Mouse (Mus musculus) right cerebral cortex, adult 18-20 months (tissue): ENCODE data around the gene Pth2.
A peak's percentile ranks its signal among the peaks of the same experiment; 100 is the strongest.
"Not testable (repeated sequence)": the region's sequence is repeated elsewhere in the genome, so short reads cannot be mapped to it uniquely, and the experiment has no call there.

Experiments used
- DNase-seq: peaks from one replicate; pipeline ENCODE4 v3.0.0; 2022; ENCODE audit warnings: mixed read lengths

The Pth2 gene

DNA sequence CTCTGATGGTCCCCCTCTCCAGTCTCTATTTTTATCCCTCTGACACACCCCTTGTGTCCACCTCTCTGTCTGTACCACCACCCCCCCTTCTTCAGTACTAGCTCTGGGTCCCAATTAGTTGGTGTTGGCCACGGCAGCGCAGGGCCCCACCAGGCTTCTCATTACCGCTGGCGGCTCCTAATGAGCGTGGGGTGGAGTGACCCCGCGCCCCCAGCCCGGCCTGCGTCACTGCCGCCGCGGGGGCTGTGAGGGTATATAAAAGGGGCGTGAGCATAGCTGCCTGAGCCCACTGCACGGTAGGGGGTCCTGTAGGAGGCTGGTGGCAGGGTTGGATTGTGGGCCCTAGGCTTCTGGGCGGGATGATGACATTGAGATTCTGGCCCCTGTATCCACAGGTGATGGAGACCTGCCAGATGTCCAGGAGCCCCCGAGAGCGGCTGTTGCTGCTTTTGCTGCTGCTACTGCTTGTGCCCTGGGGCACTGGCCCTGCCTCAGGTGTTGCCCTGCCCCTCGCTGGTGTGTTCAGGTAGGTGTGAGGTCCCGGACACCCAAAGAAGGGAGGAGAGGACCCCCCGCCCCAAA is at the start of gene Pth2:
Gene Pth2, plus strand, starts transcription at position 100 of the 582 bp plus-strand sequence.
- DNase-seq = no peak

DNA sequence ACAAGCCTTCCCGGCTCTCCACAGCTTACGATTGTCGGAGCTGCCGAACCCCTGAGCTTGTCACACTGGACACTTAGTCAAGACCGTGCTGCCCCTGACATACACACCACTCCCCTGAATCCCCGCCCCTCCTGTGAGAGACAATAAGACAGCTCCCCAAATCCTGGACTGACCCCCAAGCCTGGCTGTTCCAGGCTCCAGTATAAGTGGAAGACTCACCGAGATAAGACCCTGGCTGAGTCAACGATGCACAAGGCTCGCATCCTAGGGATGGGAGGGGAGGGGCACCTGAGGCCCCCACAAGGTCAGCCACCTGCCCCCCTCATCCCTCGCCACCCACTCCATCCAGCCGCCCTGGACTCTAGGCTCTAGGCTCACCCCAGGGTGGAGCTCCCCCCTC is 48.9 kb upstream of the Pth2 start:
- no peak for DNase-seq

DNA sequence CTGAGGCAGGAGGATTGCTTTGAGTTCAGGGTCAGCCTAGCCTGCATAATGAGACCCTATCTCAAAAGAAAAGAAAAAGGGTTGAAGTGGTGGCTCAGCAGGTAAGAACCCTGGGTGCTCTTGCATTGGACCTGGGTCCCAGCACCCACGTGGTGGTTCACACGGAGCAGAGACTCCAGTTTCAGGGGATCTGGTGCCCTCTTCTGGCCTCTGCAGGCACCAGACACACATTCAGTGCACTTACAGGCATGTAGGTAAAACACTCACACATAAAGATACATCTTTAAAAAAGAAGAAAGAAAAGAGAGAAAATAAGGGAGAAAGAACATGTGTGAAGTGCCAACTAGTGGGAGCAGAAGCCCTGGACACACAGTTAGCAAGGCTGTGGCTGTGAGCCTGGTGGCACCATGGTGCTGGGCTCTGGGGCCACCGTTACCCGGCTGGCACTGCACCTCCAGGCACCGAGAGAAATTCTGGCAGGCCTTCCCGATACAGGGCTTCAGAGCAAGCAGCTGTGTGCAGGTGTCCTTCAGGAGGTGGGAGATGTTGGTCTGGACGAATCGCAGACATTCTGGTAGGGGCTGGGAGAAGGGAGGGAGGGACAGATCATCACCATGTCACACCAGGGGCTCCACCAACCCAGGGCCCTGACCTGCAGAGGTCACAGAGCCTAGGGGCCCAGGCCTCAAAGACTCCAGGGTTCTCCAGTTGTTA is 47.2 kb upstream of the Pth2 start:
- no peak for DNase-seq

DNA sequence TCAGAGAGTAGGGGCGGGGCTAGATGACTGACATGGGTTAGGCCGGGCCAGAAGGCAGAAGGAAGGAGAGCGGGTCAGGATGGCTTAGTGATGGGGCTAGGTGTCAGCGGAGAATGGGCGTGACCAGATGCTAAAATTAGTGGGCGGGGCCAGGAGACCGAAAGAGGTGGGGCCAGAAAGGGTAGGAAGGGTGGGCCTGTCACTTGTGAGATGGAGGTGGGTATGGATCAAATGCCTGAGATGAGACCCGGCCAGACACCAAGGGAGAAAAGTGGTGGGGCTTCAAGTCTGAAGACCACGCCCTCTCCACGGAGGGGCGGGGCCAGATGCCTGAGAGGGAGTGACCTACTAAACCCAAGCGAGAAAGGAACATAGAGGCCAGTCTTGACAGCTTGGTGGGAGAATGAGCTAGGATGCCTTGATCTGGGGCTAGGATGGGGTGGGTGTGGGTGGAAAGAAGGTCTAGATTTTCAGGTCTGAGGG is 46.2 kb upstream of the Pth2 start:
- DNase-seq = no peak

DNA sequence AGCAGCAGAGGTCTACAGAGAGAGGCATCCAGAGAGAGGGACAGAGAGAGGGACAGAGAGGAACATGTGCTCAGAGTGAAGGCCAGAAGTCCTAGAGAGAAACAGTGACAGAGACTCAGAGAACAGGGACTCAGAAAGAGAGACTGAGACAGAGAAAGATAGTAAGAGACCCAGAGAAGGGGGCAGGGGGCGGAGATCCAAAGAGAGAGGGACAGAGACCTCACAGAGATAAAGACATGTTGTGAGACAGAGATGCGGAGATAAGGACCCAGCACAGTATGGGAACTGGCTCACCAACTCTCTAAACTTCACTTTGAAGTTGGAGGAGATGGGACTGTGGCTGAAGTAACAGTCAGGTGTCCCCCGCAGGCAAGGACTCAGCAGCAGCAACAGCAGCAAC is 45.4 kb upstream of the Pth2 start:
- DNase-seq = no peak

DNA sequence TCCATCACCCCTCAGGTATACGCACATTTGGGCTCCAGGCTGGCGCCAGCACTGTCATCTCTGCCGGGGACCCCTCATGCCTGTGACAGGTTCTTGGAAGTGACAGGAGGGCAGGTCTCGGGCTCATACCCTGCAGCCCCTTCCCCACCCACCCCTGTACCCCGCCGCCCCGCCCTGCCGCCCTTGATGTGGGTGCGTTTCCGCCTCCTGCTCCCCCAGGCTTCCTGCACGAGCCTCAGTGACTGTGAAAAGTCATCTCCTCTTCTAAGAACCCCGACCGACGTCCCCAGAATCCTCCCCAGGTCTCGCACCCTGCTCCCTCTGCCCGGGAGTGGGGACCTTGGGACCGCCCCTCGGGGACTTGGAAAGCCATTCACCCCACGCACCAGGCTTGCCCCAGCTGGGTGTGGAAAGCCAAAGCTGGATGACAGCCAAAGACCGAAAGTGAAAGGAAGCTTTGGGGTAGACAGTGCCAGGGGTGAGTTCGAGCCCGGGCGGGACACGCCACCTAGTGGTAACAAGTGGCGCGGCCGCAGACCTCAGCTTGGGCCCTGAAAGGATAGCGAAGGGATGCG is 44.7 kb upstream of the Pth2 start, which contains the start of the genes Gm45713 and Flt3l:
Gene Gm45713, minus strand, starts transcription at position 239 of the 575 bp plus-strand sequence.
Gene Flt3l, minus strand, starts transcription at position 440 of the 575 bp plus-strand sequence.
- DNase-seq = peak; percentile 89

DNA sequence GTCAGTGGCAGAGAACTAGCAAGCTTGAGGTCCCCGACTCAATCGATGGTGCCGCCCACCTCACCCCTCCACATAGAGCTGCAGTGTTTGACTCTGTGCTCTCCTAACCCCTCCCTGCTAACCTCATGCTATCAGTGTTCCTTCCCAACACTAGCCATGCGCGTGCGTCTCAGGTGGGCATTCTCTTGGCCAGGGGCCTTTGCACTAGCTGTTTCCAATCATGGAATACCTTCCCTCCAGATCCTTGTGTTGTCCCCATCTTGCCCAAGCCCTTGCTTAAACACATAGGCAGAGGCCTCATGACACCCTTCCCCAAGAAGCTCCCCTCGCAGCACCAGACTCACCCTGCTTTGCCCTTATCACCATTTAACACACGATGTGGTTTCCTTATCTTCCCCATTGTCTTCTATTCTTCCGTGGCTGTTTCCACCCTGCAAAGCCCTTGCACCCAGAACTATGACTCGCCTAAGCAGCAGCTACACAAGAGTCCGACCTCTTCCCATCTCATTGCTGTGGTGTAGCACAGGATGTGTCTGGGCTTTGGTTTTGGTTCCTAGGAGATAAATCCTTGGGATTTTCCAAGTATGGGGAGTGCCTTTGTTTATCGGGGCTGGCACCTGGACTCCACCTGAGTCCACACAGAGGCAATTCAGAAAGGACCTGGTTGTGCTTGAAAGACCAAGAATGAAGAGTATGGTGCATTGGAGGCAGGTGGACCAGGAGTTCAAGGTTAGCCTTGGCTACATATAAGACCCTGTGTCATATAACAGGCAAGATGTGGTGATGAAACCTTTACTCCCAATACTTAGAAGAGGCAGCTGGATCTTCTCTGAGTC is 43.4 kb upstream of the Pth2 start:
- DNase-seq = no peak

DNA sequence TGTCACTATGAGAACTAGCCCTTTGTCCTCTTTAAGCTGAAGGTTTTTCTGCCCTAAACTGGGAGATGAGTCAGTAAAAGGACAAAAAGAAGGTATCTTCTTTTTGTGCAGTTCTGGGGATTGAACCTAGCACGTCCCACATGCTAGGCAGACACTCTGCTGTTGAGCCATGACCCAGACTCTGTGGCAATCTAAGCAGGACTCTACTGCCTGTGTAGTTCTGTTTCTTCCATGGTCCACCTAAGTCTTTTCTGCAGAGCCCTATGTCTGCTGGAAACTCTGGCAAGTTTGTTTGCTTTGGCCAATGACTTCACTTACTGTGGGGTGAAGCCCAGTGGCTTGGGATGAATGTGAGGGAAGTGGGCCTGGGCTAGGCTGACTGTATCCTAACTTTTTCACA is 42.4 kb upstream of the Pth2 start:
- DNase-seq = no peak

DNA sequence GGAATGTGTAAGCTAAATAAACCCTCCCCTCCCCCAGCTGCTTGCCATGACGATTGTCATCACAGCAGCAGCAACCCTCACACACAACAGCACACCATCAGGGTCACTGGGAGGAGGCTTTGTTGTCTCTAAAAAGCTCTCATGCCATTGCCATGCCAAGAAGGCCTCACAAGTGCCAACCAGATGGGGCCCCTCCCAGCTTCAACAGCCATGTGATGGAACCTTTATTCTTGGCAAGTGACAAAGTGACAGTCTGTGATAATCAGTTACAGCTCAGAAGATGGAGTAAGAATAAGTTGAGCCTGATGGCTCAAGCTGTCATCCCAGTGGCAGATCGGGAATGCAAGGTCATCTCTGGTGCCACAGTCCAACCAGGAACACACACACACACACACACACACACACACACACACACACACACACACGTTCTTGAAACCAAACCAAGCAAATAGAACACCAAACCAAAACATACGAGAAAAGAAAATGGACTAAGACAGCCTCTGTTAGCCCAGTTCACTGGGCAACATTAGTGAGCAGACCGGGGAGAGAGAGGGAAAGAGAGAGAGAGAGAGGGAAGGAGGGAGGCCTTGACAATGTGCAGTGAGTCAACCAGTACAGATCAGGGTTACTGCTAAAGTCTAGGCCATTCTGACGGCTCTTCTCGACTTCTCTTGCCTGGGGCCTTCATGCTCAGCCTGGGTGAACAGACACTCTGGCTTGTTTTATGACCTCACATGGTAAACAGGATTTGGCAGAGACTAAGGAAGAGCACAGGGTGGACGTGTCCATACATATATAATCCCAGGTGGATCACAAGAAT is 40.7 kb upstream of the Pth2 start:
- no peak for DNase-seq

DNA sequence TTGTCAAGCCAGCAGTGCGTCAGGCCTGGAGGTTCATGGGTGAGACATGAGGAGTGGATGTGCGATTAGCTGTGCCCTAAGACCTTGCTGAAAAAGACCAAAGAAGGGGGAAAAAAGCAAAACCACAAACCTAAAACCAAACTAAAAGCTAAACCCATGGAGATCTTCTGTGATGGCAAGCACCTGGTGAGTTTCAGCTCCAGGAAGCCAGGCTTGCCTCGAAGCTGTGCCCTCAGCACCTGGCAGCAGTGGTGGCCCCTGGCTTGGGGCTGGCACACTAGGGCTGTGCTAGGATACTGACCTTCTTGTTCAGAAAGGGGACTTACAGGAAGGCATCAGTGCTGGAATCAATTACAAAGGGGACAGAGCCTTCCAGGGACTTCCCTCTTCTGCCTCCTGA is 39.5 kb upstream of the Pth2 start:
- DNase-seq = no peak

DNA sequence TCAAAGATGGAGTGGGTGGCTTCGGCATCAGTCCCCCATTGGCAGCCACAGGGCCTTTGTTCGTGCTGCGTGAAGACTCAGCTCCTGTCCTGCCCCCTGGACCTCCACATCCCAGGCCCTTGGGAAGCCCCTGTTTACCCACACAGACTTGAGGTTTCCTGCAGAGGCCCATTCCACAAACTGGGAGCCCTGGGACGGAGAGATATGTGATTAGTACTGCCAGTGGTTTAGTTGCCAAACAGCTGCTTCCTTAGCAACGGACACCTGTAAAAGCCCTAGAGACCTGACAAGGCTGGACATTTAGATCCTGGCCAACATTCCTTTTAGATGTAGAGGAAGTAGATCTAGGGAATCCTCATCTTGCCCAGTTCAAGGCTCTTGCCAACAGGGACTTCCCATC is 38.9 kb upstream of the Pth2 start:
- no peak for DNase-seq

DNA sequence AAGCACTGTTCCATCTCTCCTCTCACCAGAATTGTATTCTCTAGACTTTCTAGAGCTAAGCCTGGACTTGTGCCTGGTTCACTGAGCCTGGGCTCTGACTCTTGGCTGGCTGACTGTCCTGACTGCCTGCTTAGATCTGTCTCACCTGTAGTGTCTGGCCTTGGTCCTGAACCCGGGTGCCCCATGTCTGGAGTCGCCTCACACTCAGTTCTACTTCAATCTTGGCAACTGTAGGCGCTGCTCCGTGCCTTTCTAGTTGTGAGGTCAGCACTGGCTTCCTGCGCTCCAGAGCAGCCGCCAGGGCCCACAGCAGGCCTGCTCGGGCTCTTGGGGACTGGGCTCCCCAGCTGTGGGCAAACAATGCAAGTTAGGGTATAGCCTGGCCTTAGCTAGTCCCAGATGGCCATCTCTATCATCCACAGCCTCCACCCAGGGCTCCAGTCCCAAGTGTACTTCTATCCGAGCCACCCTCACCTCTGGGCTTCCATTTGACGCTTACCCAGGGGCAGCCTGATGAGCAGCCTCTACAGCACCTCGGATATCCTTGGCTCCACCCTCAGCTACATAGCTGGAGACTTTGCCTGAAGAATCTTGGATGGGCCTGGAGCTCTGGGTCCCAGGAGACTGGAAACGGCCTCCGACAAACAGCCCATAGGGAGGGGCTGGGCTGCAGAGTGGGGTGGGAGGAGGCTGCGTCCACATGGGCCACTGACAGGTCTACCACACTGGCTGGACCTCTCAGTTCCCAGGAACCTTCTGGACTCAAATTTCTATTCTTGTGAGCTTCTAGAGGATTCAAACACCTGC is 36.2 kb upstream of the Pth2 start:
- DNase-seq = no peak

DNA sequence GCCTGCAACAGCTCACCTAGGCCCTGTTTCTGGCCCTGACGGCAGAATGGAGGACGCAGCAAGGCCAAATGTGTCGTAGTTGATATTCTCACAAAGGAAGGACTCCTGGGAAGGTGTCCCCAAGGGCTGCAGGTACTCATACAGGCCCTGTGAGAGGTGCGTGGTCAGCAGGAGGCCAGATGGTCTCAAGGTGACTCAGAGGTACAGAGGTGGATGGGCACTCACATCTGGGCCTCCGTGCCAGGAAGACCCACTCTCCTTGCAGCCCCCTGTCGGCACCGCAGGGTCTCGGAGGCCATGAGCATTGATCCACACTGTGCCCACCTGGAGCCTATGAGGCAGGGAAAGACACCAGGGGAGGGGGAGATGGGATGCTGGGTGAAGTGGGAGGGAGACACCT is 35.3 kb upstream of the Pth2 start:
- DNase-seq = no peak

DNA sequence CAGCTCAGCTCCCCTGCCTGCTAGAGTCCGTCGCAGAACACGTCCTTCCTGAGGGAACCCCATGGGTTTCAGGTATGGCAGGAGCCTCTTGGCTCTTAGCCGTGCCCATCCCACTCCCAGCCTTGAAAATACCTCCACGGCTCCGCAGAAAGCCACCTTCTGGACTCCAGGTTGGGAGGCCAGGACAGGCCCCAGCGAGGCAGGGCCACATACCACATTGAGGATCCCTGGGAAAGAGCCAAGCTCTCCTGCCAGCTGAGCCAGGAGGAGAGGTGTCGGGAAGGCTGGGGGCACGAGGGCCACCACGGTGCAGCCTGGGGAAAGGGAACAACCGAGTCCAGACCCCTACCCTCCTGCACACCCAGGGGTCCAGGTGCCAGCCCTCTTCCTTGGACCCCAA is 33.5 kb upstream of the Pth2 start:
- no peak for DNase-seq

DNA sequence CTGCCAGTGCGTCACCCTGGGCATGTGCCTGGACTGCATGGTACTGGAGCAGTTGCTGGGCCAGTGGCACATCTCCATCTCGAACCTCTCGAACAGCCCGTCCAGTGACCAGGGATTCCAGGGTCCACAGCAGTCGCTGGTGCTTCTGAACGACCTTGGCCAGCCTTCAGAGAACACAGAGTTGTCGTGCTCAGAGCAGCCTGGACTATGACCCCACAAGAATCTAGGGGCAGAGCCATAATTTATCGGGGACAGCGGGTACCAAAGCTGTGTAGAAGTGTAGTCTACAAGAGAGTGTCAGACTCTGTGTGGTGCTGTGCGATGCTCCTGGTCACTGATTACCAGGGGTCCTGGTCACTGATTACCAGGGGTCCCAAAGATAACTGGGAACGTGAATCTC is 32.9 kb upstream of the Pth2 start:
- no peak for DNase-seq

DNA sequence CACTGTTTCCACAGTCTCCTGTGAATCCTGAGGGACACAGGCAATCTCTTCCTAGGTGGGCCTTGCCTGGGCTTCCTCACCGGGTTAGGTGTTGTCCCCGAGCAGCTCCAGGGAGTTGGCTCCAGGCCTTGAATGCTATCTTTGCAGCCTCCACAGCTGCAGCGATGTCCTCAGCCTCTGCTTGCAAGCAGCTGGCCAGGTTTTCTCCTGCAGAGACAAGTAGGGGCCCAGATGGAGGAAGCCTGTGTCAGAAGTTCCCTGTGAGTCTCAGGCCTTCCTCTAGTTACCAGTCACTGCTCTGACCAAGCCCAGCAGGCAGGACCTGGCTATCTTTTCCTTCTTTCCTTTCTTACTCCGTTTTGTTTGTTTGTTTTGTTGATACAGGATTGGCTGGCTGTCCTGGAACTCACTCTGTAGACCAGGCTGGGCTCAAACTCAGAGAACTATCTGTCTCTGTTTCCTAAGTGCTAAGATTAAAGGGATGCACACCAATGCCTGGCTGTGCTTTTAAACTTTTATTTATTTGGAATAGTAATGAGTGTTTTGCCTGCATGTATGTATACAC is 32.2 kb upstream of the Pth2 start:
- no peak for DNase-seq

DNA sequence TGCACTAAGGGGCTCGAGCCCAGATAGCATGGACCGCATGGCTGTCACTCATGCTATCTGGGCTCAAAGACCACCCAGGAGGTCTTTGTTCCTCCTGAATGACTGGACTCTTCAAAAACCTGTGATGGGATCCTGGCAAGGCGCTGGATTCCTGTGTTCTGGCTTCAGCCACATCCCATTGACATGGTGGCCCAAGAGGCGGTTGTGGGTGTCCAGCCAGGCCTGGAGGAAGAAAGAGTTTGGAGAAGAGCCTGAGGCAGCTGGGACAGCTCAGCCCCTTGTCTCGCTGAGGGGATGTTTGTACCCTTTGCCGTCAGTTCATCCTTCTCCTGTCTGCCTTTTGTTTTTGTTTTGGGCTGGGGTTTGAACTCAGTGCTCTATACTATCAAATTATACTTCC is 31.2 kb upstream of the Pth2 start:
- no peak for DNase-seq

DNA sequence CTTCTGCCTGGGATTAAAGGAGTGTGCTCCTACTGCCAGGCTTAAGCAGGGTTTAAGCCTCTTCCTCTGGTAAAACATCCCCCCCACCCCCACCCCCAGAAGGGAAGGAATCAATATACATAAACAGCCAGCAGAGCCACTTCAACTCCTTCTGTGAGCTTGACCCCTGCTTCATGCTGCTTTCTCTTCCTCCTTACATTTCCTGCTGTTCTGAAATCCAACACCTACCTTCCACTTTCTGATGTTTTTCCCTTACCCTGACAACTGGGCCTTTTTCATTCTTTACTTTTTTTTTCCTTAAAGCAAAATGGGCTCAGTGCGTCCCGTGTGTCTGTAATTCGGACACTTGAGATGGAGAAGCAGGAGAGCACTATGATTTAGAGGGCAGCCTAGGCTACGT is 30.5 kb upstream of the Pth2 start:
- DNase-seq = no peak

DNA sequence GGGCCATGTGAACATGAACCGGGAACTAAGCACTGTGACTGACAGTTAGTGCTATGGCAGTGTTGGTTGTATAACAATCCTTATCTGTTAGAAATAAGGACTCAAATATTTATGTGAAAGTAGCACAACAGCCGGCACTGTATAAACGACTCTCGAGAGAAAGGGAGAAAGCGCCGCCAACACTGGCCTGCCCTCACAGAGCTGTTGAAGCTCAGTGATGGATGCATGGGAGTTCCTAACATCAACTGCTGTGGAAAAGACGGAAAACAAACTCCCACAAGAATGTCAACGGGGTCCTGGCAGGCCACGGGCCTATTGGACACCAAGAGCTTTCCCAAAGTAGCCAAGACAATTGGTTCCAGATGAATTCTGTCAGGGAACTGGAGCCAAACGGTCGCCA is 29.5 kb upstream of the Pth2 start:
- no peak for DNase-seq

DNA sequence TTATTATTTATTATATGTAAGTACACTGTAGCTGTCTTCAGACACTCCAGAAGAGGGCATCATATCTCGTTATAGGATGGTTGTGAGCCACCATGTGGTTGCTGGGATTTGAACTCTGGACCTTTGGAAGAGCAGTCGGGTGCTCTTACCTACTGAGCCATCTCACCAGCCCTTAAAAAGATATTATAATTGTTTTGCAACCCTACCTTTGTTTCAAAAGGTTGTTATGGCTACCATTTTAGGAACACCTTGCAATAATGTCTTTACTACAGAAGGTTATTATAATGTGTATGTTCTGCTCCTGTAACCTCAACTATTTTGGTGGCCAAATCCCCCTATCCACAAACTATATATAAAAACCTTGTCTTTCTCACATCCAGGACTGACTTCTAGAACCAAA is 27.7 kb upstream of the Pth2 start:
- DNase-seq = not testable (repeated sequence)

DNA sequence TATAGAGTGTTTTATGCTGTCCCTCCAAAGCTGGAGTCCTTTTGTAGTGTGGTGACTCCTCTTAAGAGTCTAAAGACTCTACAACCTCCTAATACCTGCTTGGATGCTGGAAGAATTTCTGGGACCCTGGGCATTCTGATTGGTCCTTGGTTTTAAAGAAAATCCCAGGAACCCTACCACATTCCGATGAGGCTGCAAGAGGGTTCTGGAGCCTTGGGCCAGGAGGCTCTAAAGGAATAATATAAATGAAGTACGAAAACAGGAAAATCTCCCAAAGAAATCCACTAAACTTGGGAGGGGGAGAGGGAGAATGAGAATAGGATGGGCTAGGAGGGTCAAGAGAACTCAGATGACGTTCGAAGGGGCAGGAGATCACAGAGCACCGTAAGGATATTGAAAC is 27.2 kb upstream of the Pth2 start:
- DNase-seq = no peak
